Mouse (Mus musculus) MEL (cell line): Measurements from ENCODE around the gene Ywhag. TPM values are rescaled to one million over a fixed set of nuclear protein-coding genes. Genes with fewer than 3 reads are reported as not detected.

ENCODE experiments used
- DNase-seq: peaks from one replicate; pipeline ENCODE4 v3.0.0; 2011; ENCODE audit warnings: low read depth, low spot score
- H3K27ac ChIP-seq: 2 replicates; pipeline ENCODE4 v1.5.1; 2012; ENCODE audit warnings: low read depth, mild to moderate bottlenecking, control low read depth, low read length, moderate library complexity; ENCODE audit not compliant: control insufficient read depth
- H3K27me3 ChIP-seq, 2 experiments: fragments of 150-350 bp in 1 of 2; sonication (generic) in 1 of 2; 2 replicates each; pipeline ENCODE4 v1.6.1; 2012; ENCODE audit warnings: low read length in 2 of 2, mild to moderate bottlenecking in 2 of 2, improper control_type of control experiment in 1 of 2, moderate library complexity in 1 of 2; ENCODE audit not compliant: insufficient read depth in 2 of 2, control insufficient read depth in 1 of 2
- H3K36me3 ChIP-seq, 2 experiments: 2 replicates each; pipeline ENCODE4 v1.6.1; 2012 to 2014; ENCODE audit warnings: low read length in 2 of 2, improper control_type of control experiment in 1 of 2, inconsistent platforms in 1 of 2, mild to moderate bottlenecking in 1 of 2; ENCODE audit not compliant: insufficient read depth in 2 of 2, control insufficient read depth in 1 of 2
- H3K4me1 ChIP-seq, 2 experiments: fragments of 150-350 bp in 1 of 2; sonication (generic) in 1 of 2; 2 replicates each; pipeline ENCODE4 v1.6.1; 2012; ENCODE audit warnings: low read length in 2 of 2, improper control_type of control experiment in 1 of 2, mild to moderate bottlenecking in 1 of 2; ENCODE audit not compliant: insufficient read depth in 2 of 2, control insufficient read depth in 1 of 2
- H3K4me3 ChIP-seq, 2 experiments: fragments of 150-350 bp in 1 of 2; sonication (generic) in 1 of 2; 2 replicates each; pipeline ENCODE4 v1.5.1; 2012; ENCODE audit warnings: low read depth in 2 of 2, low read length in 2 of 2, mild to moderate bottlenecking in 2 of 2, moderate library complexity in 2 of 2, control low read depth in 1 of 2, improper control_type of control experiment in 1 of 2; ENCODE audit not compliant: control insufficient read depth in 1 of 2, insufficient read depth in 1 of 2
- H3K79me2 ChIP-seq: 2 replicates; pipeline ENCODE4 v1.6.1; 2012; ENCODE audit warnings: mild to moderate bottlenecking, low read length, moderate library complexity; ENCODE audit not compliant: control insufficient read depth, poor library complexity, insufficient read depth
- H3K9ac ChIP-seq: 2 replicates; pipeline ENCODE4 v1.6.1; 2012; ENCODE audit warnings: low read depth, mild to moderate bottlenecking, control low read depth, low read length, moderate library complexity; ENCODE audit not compliant: control insufficient read depth, poor library complexity, severe bottlenecking
- H3K9me3 ChIP-seq: fragments of 150-350 bp; sonication (generic); replicated peaks from 2 replicates; pipeline ENCODE4 v1.6.1; 2012; ENCODE audit warnings: mild to moderate bottlenecking, low read length, improper control_type of control experiment, moderate library complexity; ENCODE audit not compliant: insufficient read depth
- BHLHE40 ChIP-seq: IDR thresholded peaks from 2 replicates; pipeline ENCODE4 v1.6.1; 2012; ENCODE audit warnings: low read depth, mild to moderate bottlenecking, inconsistent platforms, low read length, improper control_type of control experiment, borderline replicate concordance
- CHD2 ChIP-seq: IDR thresholded peaks from 2 replicates; pipeline ENCODE4 v1.6.1; 2011; ENCODE audit warnings: low read length, improper control_type of control experiment
- E2F4 ChIP-seq: IDR thresholded peaks from 2 replicates; pipeline ENCODE4 v1.6.1; 2011; ENCODE audit warnings: low read depth, low read length, improper control_type of control experiment, borderline replicate concordance
- ELF1 ChIP-seq: IDR thresholded peaks from 2 replicates; pipeline ENCODE4 v1.6.1; 2014; ENCODE audit warnings: low read depth, mild to moderate bottlenecking, inconsistent platforms, low read length, improper control_type of control experiment, moderate library complexity
- GATA1 ChIP-seq: IDR thresholded peaks from 2 replicates; pipeline ENCODE4 v1.6.1; 2011; ENCODE audit warnings: low read depth, low read length, improper control_type of control experiment
- KAT2A ChIP-seq: conservative IDR thresholded peaks from 2 replicates; pipeline ENCODE4 v1.6.1; 2012; ENCODE audit warnings: low read depth, low read length, improper control_type of control experiment, inconsistent platforms
- MAX ChIP-seq: IDR thresholded peaks from 2 replicates; pipeline ENCODE4 v1.6.1; 2011; ENCODE audit warnings: low read length, improper control_type of control experiment
- MAZ ChIP-seq: IDR thresholded peaks from 2 replicates; pipeline ENCODE4 v1.6.1; 2012; ENCODE audit warnings: low read depth, mild to moderate bottlenecking, inconsistent platforms, low read length, improper control_type of control experiment
- MXI1 ChIP-seq: IDR thresholded peaks from 2 replicates; pipeline ENCODE4 v1.6.1; 2011; ENCODE audit warnings: mild to moderate bottlenecking, low read depth, low read length, improper control_type of control experiment
- MYB ChIP-seq: IDR thresholded peaks from 2 replicates; pipeline ENCODE4 v1.6.1; 2011; ENCODE audit warnings: mild to moderate bottlenecking, low read depth, low read length, improper control_type of control experiment
- MYC ChIP-seq: IDR thresholded peaks from 2 replicates; pipeline ENCODE4 v1.6.1; 2011; ENCODE audit warnings: low read depth, mild to moderate bottlenecking, low read length, improper control_type of control experiment, moderate library complexity
- NELFE ChIP-seq: IDR thresholded peaks from 2 replicates; pipeline ENCODE4 v1.6.1; 2011; ENCODE audit warnings: low read depth, low read length, improper control_type of control experiment
- POLR2AphosphoS2 ChIP-seq: IDR thresholded peaks from 2 replicates; pipeline ENCODE4 v1.6.1; 2011; ENCODE audit warnings: low read length, improper control_type of control experiment
- SMC3 ChIP-seq: IDR thresholded peaks from 2 replicates; pipeline ENCODE4 v1.6.1; 2011; ENCODE audit warnings: low read depth, low read length, improper control_type of control experiment
- TAL1 ChIP-seq: IDR thresholded peaks from 2 replicates; pipeline ENCODE4 v1.6.1; 2012; ENCODE audit warnings: mild to moderate bottlenecking, inconsistent platforms, low read length, moderate library complexity, mixed read lengths
- TBP ChIP-seq: IDR thresholded peaks from 2 replicates; pipeline ENCODE4 v1.8.0; 2011; ENCODE audit warnings: low read depth, low read length, improper control_type of control experiment
- TCF12 ChIP-seq: IDR thresholded peaks from 2 replicates; pipeline ENCODE4 v1.6.1; 2014; ENCODE audit warnings: low read depth, mild to moderate bottlenecking, inconsistent platforms, low read length, improper control_type of control experiment, moderate library complexity
- UBTF ChIP-seq: IDR thresholded peaks from 2 replicates; pipeline ENCODE4 v1.6.1; 2012; ENCODE audit warnings: low read depth, mild to moderate bottlenecking, inconsistent platforms, low read length, improper control_type of control experiment, moderate library complexity, borderline replicate concordance; ENCODE audit not compliant: insufficient read depth
- USF1 ChIP-seq: IDR thresholded peaks from 2 replicates; pipeline ENCODE4 v1.6.1; 2014; ENCODE audit warnings: low read depth, mild to moderate bottlenecking, inconsistent platforms, low read length, improper control_type of control experiment, moderate library complexity
- ZKSCAN1 ChIP-seq: IDR thresholded peaks from 2 replicates; pipeline ENCODE4 v1.6.1; 2012; ENCODE audit warnings: low read depth, mild to moderate bottlenecking, inconsistent platforms, low read length, improper control_type of control experiment, moderate library complexity
- ZNF384 ChIP-seq: IDR thresholded peaks from 2 replicates; pipeline ENCODE4 v1.6.1; 2012; ENCODE audit warnings: low read depth, mild to moderate bottlenecking, inconsistent platforms, low read length, improper control_type of control experiment
- polyA plus RNA-seq, 2 experiments: library from polyadenylated mRNA; stranded (reverse) in 1 of 2; unstranded in 1 of 2; fragments of >175 nt in 1 of 2; fragments of >200 nt in 1 of 2; gene quantifications; 2 replicates each; pipeline versions ENCODE4 v1.2.1 to v1.2.4; 2012; ENCODE audit warnings: low replicate concordance in 2 of 2, low read depth in 1 of 2; ENCODE audit not compliant: insufficient read length in 2 of 2, insufficient read depth in 1 of 2, missing spikeins in 1 of 2
- total RNA-seq: library from RNA; depleted of rRNA; stranded (reverse); fragments of 300-350 nt; gene quantifications from 2 replicates; pipeline ENCODE4 v1.2.3, GENCODE M21; 2012

The Ywhag gene
- total and polyA plus RNA-seq, 3 experiments: 109 to 295 (median 268) TPM

DNA sequence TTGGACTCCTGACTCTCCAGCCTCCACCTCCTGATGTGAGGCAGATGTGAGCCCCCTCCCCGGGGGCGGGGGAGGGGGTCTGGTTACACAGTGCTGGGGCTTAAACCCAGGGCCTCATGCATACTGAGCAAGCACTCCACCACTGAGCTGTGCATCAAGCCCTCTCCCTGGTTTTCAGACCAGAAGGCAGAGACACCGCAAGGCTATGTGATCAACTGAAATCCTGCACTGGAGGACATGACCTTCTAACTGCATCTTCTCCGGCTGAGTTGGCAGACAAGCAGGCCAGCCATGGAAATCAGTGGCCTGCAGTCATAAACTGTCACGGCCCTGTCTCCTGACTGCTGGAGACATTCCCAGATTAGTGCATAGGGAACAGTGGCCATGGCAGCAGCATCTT, 6.2 kb upstream of the Ywhag start:
- peaks cover 0 to 2% of the 10 kb centered on the region in 2 experiments; a peak in 2 of 4 replicates for H3K36me3 ChIP-seq
- peaks cover 0 to 6% of the 10 kb centered on the region in 2 experiments; a peak in 2 of 4 replicates for H3K4me1 ChIP-seq
- no peak overlapping the region for H3K4me3 ChIP-seq
- no peaks in the 10 kb centered on the region for H3K27me3 ChIP-seq
- H3K9ac ChIP-seq: no peak overlapping the region
- no peaks in the 10 kb centered on the region for H3K79me2 ChIP-seq
- DNase-seq: no peak
- no peak overlapping the region for H3K27ac ChIP-seq
- H3K9me3 ChIP-seq: no peaks in the 10 kb centered on the region
- no peak for TF ChIP-seq E2F4
- no peak for TF ChIP-seq TBP
- no peak for TF ChIP-seq POLR2AphosphoS2
- no peak for TF ChIP-seq TAL1
- TF ChIP-seq BHLHE40: no peak
- TF ChIP-seq GATA1: no peak
- TF ChIP-seq MAX: no peak
- no peak for TF ChIP-seq USF1
- TF ChIP-seq KAT2A: no peak
- TF ChIP-seq MAZ: no peak
- no peak for TF ChIP-seq ZKSCAN1
- TF ChIP-seq TCF12: no peak
- TF ChIP-seq MYC: no peak
- no peak for TF ChIP-seq NELFE
- no peak for TF ChIP-seq UBTF
- no peak for TF ChIP-seq ZNF384
- no peak for TF ChIP-seq SMC3
- TF ChIP-seq CHD2: no peak

DNA sequence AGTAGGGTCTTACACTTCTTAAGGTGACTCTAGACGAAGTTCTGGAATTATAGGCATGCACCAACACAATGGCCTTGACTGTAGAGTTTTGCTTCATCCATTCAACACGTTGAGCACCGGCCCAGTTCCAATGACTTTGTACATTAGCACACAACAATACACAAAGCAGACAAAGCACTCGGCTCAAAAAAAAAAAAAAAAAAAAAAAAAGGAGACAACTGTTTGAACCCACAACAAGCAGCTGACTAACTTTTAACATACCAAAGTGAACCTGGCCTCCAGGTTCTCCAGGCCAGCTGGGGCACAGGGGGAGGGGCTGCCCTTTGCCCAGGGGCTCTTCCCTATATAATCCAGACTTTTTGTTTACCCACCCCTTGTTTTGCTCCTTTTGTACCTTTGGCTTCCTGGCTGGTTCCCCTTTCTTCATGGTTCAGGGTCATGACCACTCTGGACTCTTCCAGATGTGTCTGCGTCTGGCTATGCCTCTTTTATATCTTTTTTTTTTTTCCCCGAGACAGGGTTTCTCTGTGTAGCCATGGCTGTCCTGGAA, 1.3 kb upstream of the Ywhag start:
- peak overlapping the region; percentile 92 for H3K27ac ChIP-seq
- TF ChIP-seq TCF12 (no peak), BHLHE40 (no peak), ELF1 (no peak), MXI1 (no peak), MYB (no peak), MAZ (no peak), NELFE (no peak)
- H3K36me3 ChIP-seq: peaks cover 8 to 27% of the 10 kb centered on the region in 2 experiments
- no peak for DNase-seq
- H3K27me3 ChIP-seq: no peaks in the 10 kb centered on the region
- H3K79me2 ChIP-seq: peaks cover 34% of the 10 kb centered on the region
- H3K9me3 ChIP-seq: no peaks in the 10 kb centered on the region
- H3K9ac ChIP-seq: peak overlapping the region; percentile 92
- peaks cover 4 to 20% of the 10 kb centered on the region in 2 experiments for H3K4me1 ChIP-seq
- peak overlapping the region in 1 of 2 experiments; percentile 49; a peak in 3 of 4 replicates for H3K4me3 ChIP-seq
